Mouse (Mus musculus) bone marrow, adult 2 months (tissue): Measurements from ENCODE around the gene Atp2b4.

Source experiments
- CTCF ChIP-seq: fragments of 200-500 bp; IDR thresholded peaks from 2 replicates; pipeline ENCODE4 v1.5.1; 2011; ENCODE audit warnings: low read length, control low read depth; ENCODE audit not compliant: control insufficient read depth, insufficient read depth
- POLR2A ChIP-seq: fragments of 200-500 bp; IDR thresholded peaks from 2 replicates; pipeline ENCODE4 v1.6.1; 2011; ENCODE audit warnings: low read depth, mild to moderate bottlenecking, control low read depth, low read length, borderline replicate concordance; ENCODE audit not compliant: control insufficient read depth

DNA sequence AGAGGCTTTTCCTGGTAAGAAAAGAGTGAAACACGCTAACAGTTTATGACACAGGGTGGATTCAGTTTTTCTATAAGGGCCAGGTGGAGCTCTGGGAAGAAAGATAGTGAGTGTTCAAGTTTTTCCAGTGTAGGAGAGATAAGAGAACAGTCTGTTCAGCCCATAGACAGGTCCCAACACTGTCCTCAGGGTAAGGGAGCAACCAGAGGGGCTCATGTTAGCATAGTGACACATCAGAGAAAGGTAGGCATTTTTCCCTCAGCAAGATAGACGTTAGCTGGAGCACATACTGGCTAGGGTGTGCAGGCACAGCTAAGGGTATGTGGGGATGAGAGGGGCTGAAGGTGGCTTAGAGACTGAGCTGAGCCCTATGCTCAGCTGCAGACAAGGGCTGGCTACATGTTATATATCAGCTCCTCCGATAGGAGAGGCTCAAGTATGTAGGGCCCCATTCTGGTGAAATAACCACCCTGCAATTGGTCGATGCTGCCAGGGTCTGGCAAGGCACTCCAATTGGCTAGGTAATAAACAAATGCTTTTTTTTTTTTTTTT, 46.4 kb downstream of the Atp2b4 start:
- TF ChIP-seq CTCF (no peak), POLR2A (no peak)
